19 mouse cellular contexts compared by ENCODE assay signal in genomic region chr12:98669086-98669485, GRCm38 (mm10). TPM values are rescaled to one million over a fixed set of nuclear protein-coding genes. Genes with fewer than 3 reads are reported as not detected.
DNase-seq lines count a peak whose midpoint lies in the region; ATAC-seq and TF ChIP-seq lines count a peak whose summit lies in the region.
"Had no signal": no experiment of that assay in that cellular context is flagged by ENCODE, and none has a peak within 500 bp of the region (broad histone marks: within the 10 kb centered on the region; RNA-seq: fewer than 3 reads in every experiment).

No protein-coding gene starts in this region.

- H3K4me1 ChIP-seq in heart, embryonic 12.5 days (replicated peaks) = peaks cover 25% of the 10 kb centered on the region
- H3K4me1 ChIP-seq in midbrain, embryonic 15.5 days = no peaks in the 10 kb centered on the region
- H3K4me1 ChIP-seq: embryonic facial prominence, embryonic 10.5 days; hindbrain, embryonic 10.5 days had no signal

- H3K9me3 ChIP-seq in heart, embryonic 12.5 days (replicated peaks) = no peaks in the 10 kb centered on the region
- no peaks in the 10 kb centered on the region for H3K9me3 ChIP-seq in midbrain, embryonic 15.5 days
- H3K9me3 ChIP-seq: embryonic facial prominence, embryonic 10.5 days; hindbrain, embryonic 10.5 days; lung, embryonic 15.5 days had no signal

- peaks cover 22% of the 10 kb centered on the region for H3K36me3 ChIP-seq in heart, embryonic 12.5 days
- H3K36me3 ChIP-seq in midbrain, embryonic 15.5 days (replicated peaks) = peaks cover 7% of the 10 kb centered on the region; the same call in 1 of the 2 replicates
- H3K36me3 ChIP-seq: lung, embryonic 15.5 days had no signal

- DNase-seq in adrenal gland, adult 2 months = peak; percentile 57
- DNase-seq in adrenal gland, postnatal 4 days (ENCODE audit: low spot score in 2 of 2) = no peak
- no peak for DNase-seq in heart, adult 18-20 months
- DNase-seq in layer of hippocampus, adult 2 months (ENCODE audit: low spot score in 2 of 2) = no peak
- DNase-seq in layer of hippocampus, postnatal 36 days = no peak
- DNase-seq: gastrocnemius, postnatal 14 days; retina, postnatal 1 day; thymus, postnatal 14 days had no signal

- no peak for TF ChIP-seq CTCF in layer of hippocampus, adult 2 months (conservative IDR thresholded peaks at IDR 0.05)

- no peak overlapping the region for H3K9ac ChIP-seq in heart, embryonic 12.5 days
- no peak overlapping the region for H3K9ac ChIP-seq in midbrain, embryonic 15.5 days
- H3K9ac ChIP-seq: liver, embryonic 14.5 days; lung, embryonic 15.5 days had no signal

- H3K27ac ChIP-seq in heart, embryonic 12.5 days (ENCODE audit: poor library complexity, severe bottlenecking) = peak overlapping the region; percentile 56
- peak overlapping the region; percentile 62 for H3K27ac ChIP-seq in layer of hippocampus, adult 2 months
- no peak overlapping the region for H3K27ac ChIP-seq in midbrain, embryonic 15.5 days
- H3K27ac ChIP-seq: embryonic facial prominence, embryonic 10.5 days; hindbrain, embryonic 10.5 days; hindbrain, postnatal 0 days; kidney, postnatal 0 days; liver, embryonic 14.5 days; lung, embryonic 15.5 days had no signal

- no peaks in the 10 kb centered on the region for H3K27me3 ChIP-seq in heart, embryonic 12.5 days (replicated peaks)
- no peaks in the 10 kb centered on the region for H3K27me3 ChIP-seq in midbrain, embryonic 15.5 days (replicated peaks)
- H3K27me3 ChIP-seq: lung, embryonic 15.5 days had no signal

- 55% methylated on average over 10 of the region's 10 CpGs for WGBS in heart, embryonic 12.5 days
- WGBS in midbrain, embryonic 15.5 days = 95% methylated on average over 10 of the region's 10 CpGs

- no peak overlapping the region for H3K4me2 ChIP-seq in heart, embryonic 12.5 days
- no peak overlapping the region for H3K4me2 ChIP-seq in midbrain, embryonic 15.5 days
- H3K4me2 ChIP-seq: lung, embryonic 15.5 days had no signal

- no peak overlapping the region for H3K4me3 ChIP-seq in heart, embryonic 12.5 days
- no peak overlapping the region for H3K4me3 ChIP-seq in layer of hippocampus, adult 2 months
- H3K4me3 ChIP-seq in midbrain, embryonic 15.5 days = no peak overlapping the region
- H3K4me3 ChIP-seq: embryonic facial prominence, embryonic 10.5 days; hindbrain, embryonic 10.5 days; lung, embryonic 15.5 days had no signal

- no peak for ATAC-seq in heart, embryonic 12.5 days (ENCODE audit: insufficient number of reproducible peaks, low FRiP score)
- ATAC-seq in midbrain, embryonic 15.5 days (replicated peaks) = no peak
- ATAC-seq: activated CD4-positive, CD25-positive, alpha-beta regulatory T cell, adult 4 months; CD4-positive, CD25-positive, alpha-beta regulatory T cell, adult 4 months; hindbrain, postnatal 0 days; intestine, postnatal 0 days had no signal

RNA-seq across cellular contexts. Expression of gene Spata7, which starts 41.1 kb away (rescaled TPM):
- total RNA-seq in adrenal gland, adult 2 months (2021) = 10 to 100 TPM in 1 of 2 experiments, 1 to 10 TPM in 1; 7.8 to 12.4 TPM
- polyA plus RNA-seq in adrenal gland, adult 2 months (2012; rRNA removed) = 2.7 and 2.8 TPM in 2 replicates
- total RNA-seq in adrenal gland, postnatal 4 days (2021) = 10 to 100 TPM; 19.5 to 19.8 TPM
- 10.9 and 11.2 TPM in 2 replicates for polyA plus RNA-seq in heart, embryonic 12.5 days (2016; fragmentation: Nextera tagmentation; extraction: Ambion mirVana)
- 1 to 10 TPM; 4.4 to 5.8 TPM for total RNA-seq in heart, adult 18-20 months (2021)
- 10 to 100 TPM; 26.3 to 32.2 TPM for total RNA-seq in layer of hippocampus, adult 2 months (2021)
- 10 to 100 TPM; 25.3 to 27.7 TPM for total RNA-seq in layer of hippocampus, postnatal 36 days (2021)
- 32.0 and 34.4 TPM in 2 replicates for polyA plus RNA-seq in midbrain, embryonic 15.5 days (2015; fragmentation: Nextera tagmentation; extraction: Ambion mirVana)
